Mouse (Mus musculus): ENCODE measurements around the gene Itpr3. TPM values are rescaled to one million over a fixed set of nuclear protein-coding genes. Genes with fewer than 3 reads are reported as not detected.

Gene Itpr3
- 3.4 and 3.8 TPM in 2 replicates for polyA plus RNA-seq (2012)

DNA sequence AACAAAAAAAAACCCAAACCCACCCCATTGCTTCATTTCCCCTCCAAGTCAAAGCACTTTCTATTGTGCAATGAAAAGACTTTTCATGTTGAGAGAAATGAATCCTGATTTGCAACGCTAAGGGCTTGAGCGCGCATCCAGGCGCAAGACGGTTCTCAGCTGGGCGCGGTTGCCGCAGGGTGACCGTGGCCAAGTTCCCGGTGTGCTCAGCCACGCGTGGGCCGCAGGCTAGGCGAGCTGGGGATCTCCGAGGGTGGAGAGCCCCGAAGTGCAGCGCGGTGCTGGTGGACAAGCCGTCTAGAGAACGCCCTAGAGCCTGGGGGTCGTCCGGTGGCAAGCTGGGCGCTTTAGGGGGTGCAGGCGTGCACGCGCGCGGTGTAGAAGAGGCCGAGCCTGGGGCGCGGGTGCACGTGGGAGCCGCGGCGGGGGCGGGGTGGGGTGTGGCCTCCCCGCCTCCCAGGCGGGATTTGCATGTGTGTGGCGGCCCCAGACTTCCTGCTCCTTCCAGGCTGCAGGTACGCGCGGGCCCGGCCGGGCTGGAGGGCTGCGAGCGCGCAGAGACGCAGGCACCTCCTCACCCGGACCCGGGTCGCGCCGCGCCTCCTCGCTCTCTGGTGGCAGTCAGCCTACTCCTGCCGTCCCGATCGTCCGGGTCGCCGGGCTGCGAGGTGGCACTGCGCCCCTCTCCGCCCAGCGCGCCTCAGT, at the start of gene Itpr3:
Gene Itpr3, plus strand, starts transcription at position 493 of the 705 bp plus-strand sequence.
- TF ChIP-seq GATA1 (IDR thresholded peaks at IDR 0.05; ENCODE audit: low read length) = no peak

GRCm38 (mm10) chr17:27008277-27008676, 48.8 kb upstream of the Itpr3 start:
- no peak for TF ChIP-seq GATA1 (IDR thresholded peaks at IDR 0.05; ENCODE audit: low read length)

GRCm38 (mm10) chr17:27011167-27011566, 45.9 kb upstream of the Itpr3 start:
- TF ChIP-seq GATA1 (IDR thresholded peaks at IDR 0.05; ENCODE audit: low read length) = no peak

GRCm38 (mm10) chr17:27011998-27012672, 45.0 kb upstream of the Itpr3 start:
- TF ChIP-seq GATA1 (IDR thresholded peaks at IDR 0.05; ENCODE audit: low read length) = no peak

- TF ChIP-seq GATA1 (IDR thresholded peaks at IDR 0.05; ENCODE audit: low read length) = no peak
These were observed 44.2 kb upstream of the Itpr3 start for GRCm38 (mm10) chr17:27012909-27013308.

GRCm38 (mm10) chr17:27017564-27018499, 39.3 kb upstream of the Itpr3 start:
- TF ChIP-seq GATA1 (IDR thresholded peaks at IDR 0.05; ENCODE audit: low read length) = no peak

DNA sequence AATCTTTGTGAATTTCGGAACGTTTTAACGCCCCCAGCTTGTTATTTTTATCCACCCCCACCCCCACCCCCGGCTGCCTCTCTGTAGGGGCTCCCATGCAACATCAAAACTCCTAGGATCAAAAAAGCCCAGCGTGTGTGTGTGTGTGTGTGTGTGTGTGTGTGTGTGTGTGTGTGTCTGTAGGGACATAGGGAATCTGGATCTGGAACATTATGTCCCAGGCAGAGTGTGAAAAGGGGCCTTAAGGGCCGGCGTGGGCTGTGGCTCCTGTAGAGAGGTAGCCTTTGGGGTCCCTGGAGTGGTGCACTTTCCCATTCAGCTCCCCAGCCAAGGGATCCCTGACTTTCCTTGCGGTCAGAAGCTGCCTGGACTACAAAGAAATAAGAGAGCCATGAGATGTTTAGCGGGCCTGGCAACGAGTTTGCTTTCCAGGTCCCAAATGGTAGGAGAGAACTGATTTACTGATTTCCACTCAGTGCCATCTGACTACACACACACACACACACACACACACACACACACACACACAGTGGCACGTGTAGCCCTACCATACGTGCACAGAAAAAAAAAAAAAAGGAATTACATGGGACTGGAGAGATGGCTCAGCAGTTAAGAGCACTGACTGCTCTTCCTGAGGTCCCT, 38.4 kb upstream of the Itpr3 start:
- no peak for TF ChIP-seq GATA1 (IDR thresholded peaks at IDR 0.05; ENCODE audit: low read length)

- TF ChIP-seq GATA1 (IDR thresholded peaks at IDR 0.05; ENCODE audit: low read length) = no peak
These were observed 36.0 kb upstream of the Itpr3 start for GRCm38 (mm10) chr17:27021076-27021475.

DNA sequence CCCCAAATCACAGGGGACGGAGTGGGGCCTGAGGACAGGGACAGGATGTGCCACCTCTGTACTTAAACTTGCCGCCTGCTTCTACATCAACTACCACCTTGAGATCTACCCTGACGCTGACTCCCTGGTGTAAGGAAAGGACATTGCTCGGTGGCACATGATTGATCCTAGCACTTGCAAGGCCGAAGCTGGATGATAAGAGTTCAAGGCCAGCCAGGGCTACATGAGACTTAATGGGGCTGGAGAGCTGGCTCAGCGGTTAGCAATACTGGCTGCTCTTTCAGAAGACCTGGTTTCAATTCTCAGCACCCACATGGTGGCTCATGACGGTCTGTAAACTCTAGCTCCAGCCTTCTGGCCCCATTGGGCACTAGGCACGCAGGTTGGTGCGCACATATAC, 35.4 kb upstream of the Itpr3 start:
- TF ChIP-seq GATA1 (IDR thresholded peaks at IDR 0.05; ENCODE audit: low read length) = no peak

DNA sequence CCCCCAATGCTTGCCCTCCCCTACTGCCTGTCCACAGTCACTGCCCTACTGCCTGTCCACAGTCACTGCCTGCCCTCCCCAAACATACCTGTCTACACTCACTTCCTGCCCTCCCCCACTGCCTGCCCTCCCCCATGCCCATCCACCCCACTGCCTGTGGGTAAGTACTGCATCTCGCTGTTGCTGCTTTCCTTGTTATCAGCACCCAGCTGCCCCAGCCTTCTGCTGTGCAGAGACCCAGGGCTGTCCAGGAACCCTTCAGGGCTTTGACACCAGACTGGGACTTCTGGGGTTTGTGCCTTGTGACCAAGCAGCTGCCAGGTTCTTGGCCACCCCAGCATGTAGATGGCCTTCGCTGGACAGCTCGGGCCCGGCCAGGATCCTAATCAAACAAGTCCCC, 33.8 kb upstream of the Itpr3 start:
- TF ChIP-seq GATA1 (IDR thresholded peaks at IDR 0.05; ENCODE audit: low read length) = no peak

DNA sequence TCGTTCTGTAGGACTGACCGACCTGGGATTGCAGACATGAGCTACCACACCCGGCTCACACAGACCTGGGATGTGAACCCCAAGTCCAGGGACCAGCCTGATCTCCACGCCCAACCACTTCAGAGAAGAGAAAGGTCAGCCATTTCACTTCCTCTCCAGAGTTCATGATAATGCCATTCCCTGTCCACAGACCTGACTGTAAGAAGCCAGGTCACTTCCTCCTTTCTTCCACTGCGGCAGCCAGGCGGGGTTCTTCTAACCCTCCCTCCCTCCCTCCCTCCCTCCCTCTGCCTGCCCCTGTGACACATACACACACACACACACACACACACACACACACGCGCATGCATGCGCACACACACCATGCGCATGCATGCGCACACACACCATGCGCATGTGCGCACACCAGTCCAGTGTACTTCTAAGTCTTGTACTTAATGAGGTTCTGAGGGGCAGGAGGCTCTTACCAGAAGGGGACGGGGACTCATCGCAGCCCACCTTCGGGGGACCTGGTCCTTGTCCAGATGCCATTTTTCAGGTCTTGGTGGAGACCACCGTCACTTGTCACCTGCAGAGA, 31.7 kb upstream of the Itpr3 start:
- no peak for TF ChIP-seq GATA1 (IDR thresholded peaks at IDR 0.05; ENCODE audit: low read length)

DNA sequence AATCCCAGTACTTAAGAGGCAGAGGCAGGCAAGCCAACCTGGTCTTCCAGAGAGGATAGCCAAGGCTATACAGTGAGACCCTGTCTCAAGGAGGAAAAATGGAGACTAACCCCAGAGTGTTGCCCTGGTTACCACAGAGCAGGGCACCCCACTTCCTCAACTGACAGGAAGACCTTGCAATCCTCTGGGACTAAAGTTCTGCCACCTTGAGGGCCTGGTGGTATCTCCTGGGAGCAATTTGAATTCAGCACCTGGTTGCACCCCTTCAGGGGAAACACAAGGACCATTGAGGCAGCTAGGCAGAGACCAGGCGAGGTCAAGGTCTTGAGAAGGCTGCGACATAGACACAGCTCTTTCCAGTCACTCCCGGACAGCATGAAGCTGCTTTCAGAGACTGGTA, 31.2 kb upstream of the Itpr3 start:
- no peak for TF ChIP-seq GATA1 (IDR thresholded peaks at IDR 0.05; ENCODE audit: low read length)

DNA sequence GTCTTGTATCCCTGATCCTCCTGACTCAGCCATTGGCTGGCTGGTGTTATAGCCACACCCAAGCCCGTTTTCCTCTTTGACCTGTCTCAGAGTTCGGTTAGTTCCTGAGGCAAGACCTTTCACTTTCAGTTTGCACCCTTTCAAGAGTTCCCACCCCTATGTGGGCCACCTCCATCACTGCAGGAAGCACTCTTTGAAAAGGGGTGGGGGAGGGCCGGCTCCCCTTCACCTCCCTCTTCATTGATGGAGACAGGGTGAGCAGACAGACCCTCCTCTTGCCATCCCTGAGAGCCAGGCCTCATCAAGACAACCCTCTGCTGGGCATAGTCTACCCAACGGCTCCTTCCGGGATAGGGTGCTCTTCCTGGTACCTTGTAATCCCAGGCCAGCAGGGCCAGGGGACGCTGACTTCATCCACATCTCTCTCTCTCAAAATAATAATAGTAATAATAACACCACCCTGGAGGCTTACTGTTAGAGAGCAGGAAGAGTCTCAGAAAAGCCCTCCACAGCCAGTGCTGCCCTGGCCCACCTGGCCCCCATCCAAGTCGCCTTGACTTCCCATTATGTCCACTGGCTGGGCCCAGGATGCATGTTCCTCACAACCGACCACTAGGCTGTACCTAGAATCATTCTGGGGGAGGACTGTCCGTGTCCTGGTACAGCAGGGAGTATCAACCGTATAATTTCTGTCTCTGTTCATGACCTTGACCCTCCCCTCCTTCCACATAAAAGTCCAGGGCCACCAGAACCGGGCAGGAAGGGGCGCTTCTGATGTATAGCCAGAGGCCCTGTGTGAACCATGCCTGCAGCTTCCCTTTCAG, 29.4 kb upstream of the Itpr3 start:
- no peak for TF ChIP-seq GATA1 (IDR thresholded peaks at IDR 0.05; ENCODE audit: low read length)

DNA sequence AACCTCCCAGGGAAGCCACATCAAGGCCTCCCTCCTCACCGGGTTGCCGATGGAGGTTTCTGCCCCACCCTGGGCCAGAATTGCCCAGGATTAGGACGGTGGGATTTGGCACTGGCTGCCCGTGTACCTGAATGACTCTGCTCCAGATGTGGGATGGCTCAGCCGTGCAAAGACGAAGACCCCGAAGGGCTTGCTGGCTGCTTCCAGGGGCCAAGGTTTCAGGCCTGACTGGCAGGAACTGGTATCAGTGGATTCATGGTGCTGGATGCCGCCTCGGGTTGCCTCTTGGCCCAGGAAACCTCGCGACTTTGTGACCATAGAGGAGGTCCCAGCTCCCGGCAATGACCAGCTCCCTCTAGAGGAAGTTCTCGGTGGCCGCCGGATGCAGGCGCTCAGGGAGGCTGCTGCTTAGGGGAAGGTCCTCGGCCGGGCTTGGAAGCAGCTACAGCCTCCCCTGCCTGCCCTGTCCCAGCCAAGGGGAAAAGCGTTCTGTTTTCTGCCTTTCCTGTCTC, 28.8 kb upstream of the Itpr3 start:
- TF ChIP-seq GATA1 (IDR thresholded peaks at IDR 0.05; ENCODE audit: low read length) = no peak

Measured in G1E-ER4 (cell line).